Mouse (Mus musculus) liver, adult 2 months (tissue): ENCODE results near the gene Gm20388.

Source experiments
- CTCF ChIP-seq: fragments of 200-500 bp; IDR thresholded peaks from 2 replicates; pipeline ENCODE4 v1.5.1; 2011; ENCODE audit warnings: low read depth, low read length, control low read depth
- POLR2A ChIP-seq: fragments of 200-500 bp; IDR thresholded peaks from 2 replicates; pipeline ENCODE4 v1.6.1; 2011; ENCODE audit warnings: low read length, control low read depth; ENCODE audit not compliant: insufficient read depth; ENCODE audit errors: extremely low read depth

- TF ChIP-seq POLR2A, result no peak
- no peak for TF ChIP-seq CTCF
These were observed 24.9 kb downstream of the Gm20388 start for GRCm38 (mm10) chr8:119935541-119935940.
